Mouse (Mus musculus) cerebellum, adult 11-12 months (tissue): ENCODE results near the gene Spats2l.

Source experiments
- DNase-seq: peaks from one replicate; pipeline ENCODE4 v3.0.0; 2022

Gene Spats2l

DNA sequence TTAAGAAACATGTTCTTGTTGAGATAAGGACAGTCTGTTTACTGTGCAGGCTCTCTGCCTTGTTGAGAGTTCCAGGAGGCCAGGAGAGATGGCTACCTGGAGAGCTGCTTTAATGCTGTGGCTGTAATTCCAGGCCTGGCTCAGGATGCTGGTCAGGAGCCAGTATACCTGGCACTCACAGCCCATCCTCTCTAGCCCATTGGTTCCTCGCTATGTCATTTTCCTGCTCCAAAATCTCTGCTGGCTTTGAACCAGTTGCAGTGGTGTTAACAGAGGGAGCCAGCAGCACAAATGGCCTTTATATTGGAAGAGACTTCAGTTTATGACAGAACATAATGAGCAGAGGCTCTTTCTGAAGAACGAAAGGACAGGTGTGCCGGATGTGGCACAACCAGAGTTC, 127.5 kb downstream of the Spats2l start:
- no peak for DNase-seq

GRCm38 (mm10) chr1:57903793-57904192, 129.8 kb downstream of the Spats2l start:
- no peak for DNase-seq

- no peak for DNase-seq
These were observed 131.9 kb downstream of the Spats2l start for GRCm38 (mm10) chr1:57905912-57906311.

DNA sequence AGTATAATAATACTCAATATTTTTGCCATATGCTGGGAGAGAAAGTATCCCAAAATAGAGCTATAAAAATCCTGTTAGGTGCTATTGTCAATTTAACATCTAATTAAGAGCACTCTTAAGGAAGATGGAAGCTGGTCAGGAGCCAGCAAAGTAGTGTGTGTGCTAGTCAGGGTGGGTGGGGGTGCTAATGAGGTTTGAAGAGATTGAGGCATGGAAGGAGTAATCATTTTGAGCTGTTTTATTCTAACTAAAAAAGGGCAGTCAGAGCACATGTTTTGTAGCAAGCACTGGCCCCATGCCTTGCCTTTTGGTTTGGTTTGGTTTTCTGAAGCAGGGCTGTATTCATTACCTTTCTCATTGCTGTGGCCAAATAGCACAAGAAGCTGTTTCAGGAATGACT, 132.3 kb downstream of the Spats2l start:
- no peak for DNase-seq

DNA sequence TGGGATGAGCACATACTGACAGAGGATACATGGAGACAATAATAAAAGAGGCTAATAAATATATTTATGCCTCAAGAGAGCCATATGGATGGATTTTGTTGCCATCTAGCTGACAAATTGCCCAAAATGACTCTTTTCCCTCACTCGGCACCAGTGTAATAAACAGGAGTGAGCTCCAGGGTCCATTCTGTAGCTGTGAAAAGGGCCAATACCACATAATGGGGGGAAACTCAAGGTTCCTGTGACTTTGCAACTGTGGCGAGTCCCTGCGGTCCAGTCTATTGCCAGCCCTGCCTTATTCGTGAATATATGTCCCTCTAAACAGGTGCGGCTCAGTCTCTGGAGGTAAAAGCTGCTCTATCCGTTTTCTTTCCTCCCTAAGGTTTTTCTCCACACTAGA, 137.6 kb downstream of the Spats2l start:
- DNase-seq: no peak

- no peak for DNase-seq
These were observed 143.4 kb downstream of the Spats2l start for GRCm38 (mm10) chr1:57917342-57917741.

GRCm38 (mm10) chr1:57918567-57918966, 144.6 kb downstream of the Spats2l start:
- DNase-seq: no peak

- no peak for DNase-seq
These were observed 160.3 kb downstream of the Spats2l start for GRCm38 (mm10) chr1:57934287-57934686.

DNA sequence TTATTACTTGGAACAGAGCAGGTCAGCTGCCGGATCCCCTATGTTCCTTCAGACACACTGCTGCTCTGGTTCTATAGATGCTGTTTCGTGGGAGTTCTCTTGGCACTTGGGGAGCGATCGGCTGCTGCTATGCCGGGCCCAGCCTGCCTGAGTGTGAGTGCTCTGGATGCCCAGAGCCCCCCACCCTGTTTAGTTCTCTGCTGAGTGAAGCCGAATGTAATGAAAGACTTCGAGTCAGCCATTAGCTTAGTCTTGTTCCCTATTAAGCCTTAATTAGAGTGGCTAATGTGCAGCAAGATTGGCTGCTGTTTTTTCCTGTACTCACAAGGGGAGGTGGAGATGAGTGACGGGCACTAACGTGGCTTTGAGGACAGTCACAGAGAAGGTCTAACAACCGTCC, 166.7 kb downstream of the Spats2l start:
- DNase-seq: no peak

DNA sequence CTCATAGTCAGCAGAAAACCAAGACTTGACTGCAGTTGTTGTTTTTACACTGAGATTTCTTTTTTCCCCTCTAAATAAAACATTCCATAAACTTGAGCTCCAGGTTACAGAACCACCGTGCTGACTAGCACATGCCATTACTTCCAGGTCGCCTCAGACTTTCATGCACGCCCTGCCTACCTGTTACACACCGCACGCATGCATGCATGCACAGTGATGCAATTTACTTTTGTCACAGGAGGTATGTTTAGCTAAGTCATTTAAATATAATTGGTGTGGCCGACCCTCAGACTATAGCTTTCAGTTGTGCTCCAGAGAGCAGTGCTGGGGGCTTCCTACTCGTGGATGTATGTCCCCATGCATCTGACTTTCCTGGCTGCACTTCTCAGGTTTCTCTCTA, 167.1 kb downstream of the Spats2l start:
- no peak for DNase-seq

- no peak for DNase-seq
These were observed 167.8 kb downstream of the Spats2l start for GRCm38 (mm10) chr1:57941734-57942133.

DNA sequence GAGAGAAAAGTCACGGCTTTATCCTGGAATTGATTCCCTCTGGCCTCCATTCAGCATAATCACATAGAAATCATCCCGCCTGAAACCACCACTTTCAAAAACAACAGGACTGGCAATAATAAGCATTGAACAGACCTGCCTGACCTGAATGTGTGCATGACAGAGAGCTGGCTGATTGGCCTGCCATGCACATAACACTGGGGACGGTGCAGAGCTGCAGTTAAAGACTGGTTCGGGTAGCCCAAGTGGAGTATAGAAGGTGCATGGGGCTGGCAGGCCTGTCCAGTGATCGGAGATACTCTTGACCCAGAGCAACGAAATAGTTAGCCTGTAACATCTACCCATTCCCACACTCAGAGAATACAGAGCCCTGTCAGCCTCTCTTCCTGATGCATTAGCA, 168.3 kb downstream of the Spats2l start:
- DNase-seq: no peak

GRCm38 (mm10) chr1:57947552-57948347, 173.8 kb downstream of the Spats2l start:
- DNase-seq: no peak

GRCm38 (mm10) chr1:57949195-57949594, 175.2 kb downstream of the Spats2l start:
- DNase-seq: no peak

- no peak for DNase-seq
These were observed 175.8 kb downstream of the Spats2l start for GRCm38 (mm10) chr1:57949716-57950115.

DNA sequence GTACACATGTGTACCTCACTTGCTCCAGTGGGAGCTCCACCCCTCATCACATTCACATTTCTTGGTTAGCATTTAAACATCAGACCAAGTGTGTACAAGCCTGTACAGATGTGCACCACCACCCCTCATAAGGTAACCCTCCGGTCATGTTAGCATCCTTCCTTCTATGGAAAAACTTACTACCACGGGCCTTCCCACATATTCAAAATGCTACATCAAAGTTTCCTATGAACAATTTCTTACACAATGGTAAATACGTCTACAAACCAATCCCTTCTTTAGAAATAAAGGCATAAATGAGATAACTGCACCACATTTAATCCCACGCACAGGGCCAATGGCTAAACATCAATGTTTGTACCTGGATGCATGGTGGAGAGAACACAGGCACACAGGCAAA, 178.5 kb downstream of the Spats2l start:
- DNase-seq: no peak

DNA sequence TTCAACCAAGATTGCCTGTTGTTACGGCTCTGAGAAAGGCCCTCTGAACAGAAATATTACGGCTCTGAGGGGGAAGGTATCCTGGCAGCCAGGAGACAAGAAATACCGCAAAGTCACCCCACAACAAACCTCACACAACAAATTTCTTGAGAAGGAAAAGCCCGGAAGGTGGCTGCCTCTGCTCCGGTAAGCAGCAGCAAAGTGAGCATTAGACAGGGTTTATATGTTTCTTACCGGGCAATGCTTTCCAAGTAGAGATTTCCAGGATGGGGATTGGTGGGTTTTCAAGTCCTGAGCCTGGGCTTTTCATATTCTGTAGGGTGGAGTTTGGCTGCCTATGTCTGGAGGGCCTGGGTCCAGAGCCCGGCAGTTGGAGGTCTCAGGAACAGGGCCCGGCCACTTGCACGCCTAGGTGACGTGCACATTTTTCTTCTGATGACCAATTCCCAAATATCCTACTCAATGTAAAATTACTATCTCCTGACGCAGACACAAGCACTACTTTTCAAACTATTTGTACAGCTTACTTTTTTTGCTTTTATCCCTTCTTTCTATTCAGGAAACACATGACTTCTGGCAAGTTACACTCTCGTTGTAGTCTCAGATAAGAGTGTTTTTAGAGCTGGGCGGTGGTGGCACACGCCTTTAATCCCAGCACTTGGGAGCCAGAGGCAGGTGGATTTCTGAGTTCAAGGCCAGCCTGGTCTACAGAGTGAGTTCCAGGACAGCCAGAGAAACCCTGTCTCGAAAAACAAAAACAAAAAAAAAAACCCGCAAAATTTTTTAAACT, 179.8 kb downstream of the Spats2l start:
- no peak for DNase-seq

- DNase-seq: no peak
These were observed 180.4 kb downstream of the Spats2l start for GRCm38 (mm10) chr1:57954376-57954765.

GRCm38 (mm10) chr1:57955774-57956173, 181.8 kb downstream of the Spats2l start:
- DNase-seq: no peak

DNA sequence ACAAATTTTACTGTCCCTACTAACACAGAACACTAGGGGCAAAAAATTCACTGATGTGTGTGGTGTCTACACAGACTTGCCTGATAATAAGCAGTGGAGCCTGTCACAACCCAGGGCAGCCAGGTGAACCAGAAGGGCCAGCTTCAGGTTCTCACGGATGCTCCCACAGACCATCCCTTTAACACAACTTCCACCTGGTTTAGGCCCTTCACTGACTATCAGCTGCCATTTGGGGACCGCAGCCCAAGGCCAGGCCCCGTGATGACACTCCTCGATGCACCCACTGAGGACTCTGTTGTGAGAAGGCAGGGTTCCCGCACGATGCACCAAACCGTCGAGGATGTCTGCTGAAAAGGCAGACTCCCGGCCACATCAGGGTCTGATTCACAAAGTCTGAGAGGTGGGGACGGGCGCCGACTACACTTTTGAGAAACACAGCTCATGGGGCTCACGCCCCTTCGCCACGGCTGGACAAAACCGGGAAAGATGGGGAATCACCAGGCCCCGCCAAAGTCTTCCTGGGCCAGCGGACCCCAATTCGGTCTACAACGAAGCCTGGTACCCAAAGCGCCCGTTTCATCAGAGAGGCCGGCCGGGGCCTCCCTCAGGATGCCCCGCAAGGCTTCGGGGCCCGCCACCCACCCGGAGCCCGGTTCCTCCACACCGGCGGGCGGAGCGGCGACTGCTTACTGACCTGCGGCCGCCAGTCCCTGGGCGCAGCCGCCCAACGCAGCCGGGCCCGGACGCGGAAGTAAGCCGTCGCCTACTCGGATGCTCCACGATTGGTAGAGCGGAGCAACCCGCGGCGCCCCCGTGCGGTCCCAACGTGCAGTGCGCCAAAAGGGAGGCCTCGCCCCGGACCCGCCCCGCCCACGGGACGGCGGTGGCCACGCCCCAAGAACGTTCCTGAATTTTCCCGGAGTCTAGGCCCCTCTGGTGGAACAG, 195.6 kb downstream of the Spats2l start:
- peak; percentile 91 for DNase-seq

DNA sequence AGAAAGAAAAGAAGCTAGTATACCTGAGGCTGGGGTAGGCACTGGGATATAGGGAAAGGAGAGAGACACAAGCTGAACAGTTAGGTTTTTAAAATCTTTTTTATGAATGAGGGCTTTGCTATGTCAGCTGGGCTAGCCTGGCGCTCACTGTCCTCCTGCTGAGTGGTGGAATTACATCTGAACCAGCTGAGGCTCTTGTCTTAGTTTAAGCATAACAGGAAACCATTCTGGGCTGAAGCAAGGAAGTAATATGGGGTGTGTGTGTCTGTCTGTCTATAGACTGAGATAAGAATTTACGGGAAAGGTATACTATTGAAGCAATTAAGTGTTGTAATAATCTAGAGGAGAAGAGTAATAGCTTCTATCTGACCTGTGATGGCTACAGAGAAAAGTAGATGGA, 197.6 kb downstream of the Spats2l start:
- DNase-seq: no peak

DNA sequence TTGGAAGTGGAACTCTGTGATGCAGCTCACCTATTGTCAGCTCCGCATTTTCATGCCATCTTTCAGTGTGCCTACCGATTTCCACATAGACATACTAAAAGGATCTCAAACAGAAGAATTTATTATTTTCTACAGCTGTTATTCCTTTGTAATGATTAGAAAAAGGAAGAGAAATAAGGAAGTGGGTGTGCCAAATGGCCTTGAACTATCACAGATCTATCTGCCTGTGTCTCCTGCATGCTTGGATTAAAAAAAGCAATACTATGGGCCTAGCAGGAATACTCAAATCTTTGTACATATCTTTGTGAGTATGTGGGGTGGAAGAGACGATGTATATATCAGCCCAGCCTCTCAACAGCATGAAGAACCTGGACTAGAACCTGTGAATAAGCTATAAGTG, 202.9 kb downstream of the Spats2l start:
- no peak for DNase-seq

DNA sequence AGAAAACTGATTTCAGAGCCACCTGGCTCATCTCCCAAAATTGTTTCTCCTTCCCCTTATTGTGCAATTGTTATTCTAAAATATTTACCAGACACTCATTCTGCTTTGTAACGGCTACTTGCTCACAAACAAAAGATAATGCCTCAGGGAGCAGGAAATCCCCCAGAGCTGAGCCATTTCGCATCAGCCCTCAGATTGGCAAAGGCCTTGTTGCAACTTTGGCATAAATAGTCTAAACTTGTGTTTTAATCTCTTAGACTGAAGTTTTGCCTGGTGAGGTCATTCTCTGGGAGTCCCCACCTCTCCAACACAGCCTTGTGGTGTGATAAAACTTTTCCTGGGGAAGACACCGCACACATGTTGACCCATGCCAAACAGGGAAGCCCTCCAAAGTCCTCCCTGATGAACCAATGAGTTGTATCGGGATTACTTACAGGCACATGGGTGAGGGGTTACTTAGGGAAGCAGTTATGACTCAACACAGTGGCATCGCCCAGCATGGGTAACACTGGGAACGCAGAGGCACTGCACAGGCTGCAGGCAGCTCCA, 215.2 kb downstream of the Spats2l start:
- DNase-seq: no peak
